Mouse (Mus musculus) neural tube, embryonic 12.5 days (tissue): Measurements from ENCODE around the gene Hnrnpa0. TPM values are rescaled to one million over a fixed set of nuclear protein-coding genes. Genes with fewer than 3 reads are reported as not detected.

Experiments used
- ATAC-seq: fragments of 200-750 bp; cut with Nextera tagmentation; 2 replicates; pipeline ENCODE4 v1.8.0; 2017; ENCODE audit warnings: low read depth, mild to moderate bottlenecking, moderate TSS enrichment, moderate library complexity; ENCODE audit not compliant: low FRiP score
- H3K27ac ChIP-seq: fragments of 300-500 bp; sonication (generic); 2 replicates; pipeline ENCODE4 v1.5.1; 2016
- H3K27me3 ChIP-seq: fragments of 300-500 bp; sonication (generic); replicated peaks from 2 replicates; pipeline ENCODE4 v1.6.1; 2016; ENCODE audit warnings: mild to moderate bottlenecking
- H3K36me3 ChIP-seq: fragments of 300-500 bp; sonication (generic); 2 replicates; pipeline ENCODE4 v1.6.1; 2016; ENCODE audit warnings: mild to moderate bottlenecking
- H3K4me1 ChIP-seq: fragments of 300-500 bp; sonication (generic); 2 replicates; pipeline ENCODE4 v1.6.1; 2016
- H3K4me2 ChIP-seq: fragments of 300-500 bp; sonication (generic); replicated peaks from 2 replicates; pipeline ENCODE4 v1.6.1; 2016; ENCODE audit warnings: mild to moderate bottlenecking
- H3K4me3 ChIP-seq: fragments of 300-500 bp; sonication (generic); 2 replicates; pipeline ENCODE4 v1.5.1; 2016
- H3K9ac ChIP-seq: fragments of 300-500 bp; sonication (generic); 2 replicates; pipeline ENCODE4 v1.6.1; 2016; ENCODE audit warnings: mild to moderate bottlenecking
- H3K9me3 ChIP-seq: fragments of 300-500 bp; sonication (generic); 2 replicates; pipeline ENCODE4 v1.6.1; 2016; ENCODE audit warnings: mild to moderate bottlenecking
- WGBS: fragments of 180-500 bp; shearing (Covaris S2); methylation state at CpG from one replicate; pipeline ENCODE4 v1.1.7; 2016; 5-methylcytosine and 5-hydroxymethylcytosine counted together
- polyA plus RNA-seq: library from polyadenylated mRNA; unstranded; fragments of >200 nt; fragmentation: Nextera tagmentation; extraction: Ambion mirVana; gene quantifications from 2 replicates; pipeline ENCODE4 v1.2.1, GENCODE M21; 2016

Gene Hnrnpa0
- polyA plus RNA-seq, 1 experiment from 2014 or later: 44.4 TPM

GRCm38 (mm10) chr13:58083521-58083920, 44.8 kb downstream of the Hnrnpa0 start:
- H3K4me3 ChIP-seq: no peak overlapping the region
- H3K27ac ChIP-seq: no peak overlapping the region
- H3K9me3 ChIP-seq: no peaks in the 10 kb centered on the region
- H3K9ac ChIP-seq: no peak overlapping the region
- 84% methylated on average over 11 of the region's 11 CpGs for WGBS
- H3K27me3 ChIP-seq: no peaks in the 10 kb centered on the region
- no peaks in the 10 kb centered on the region; the same call in none of the 2 replicates for H3K36me3 ChIP-seq
- no peaks in the 10 kb centered on the region for H3K4me1 ChIP-seq
- H3K4me2 ChIP-seq: no peak overlapping the region
- no peak for ATAC-seq

DNA sequence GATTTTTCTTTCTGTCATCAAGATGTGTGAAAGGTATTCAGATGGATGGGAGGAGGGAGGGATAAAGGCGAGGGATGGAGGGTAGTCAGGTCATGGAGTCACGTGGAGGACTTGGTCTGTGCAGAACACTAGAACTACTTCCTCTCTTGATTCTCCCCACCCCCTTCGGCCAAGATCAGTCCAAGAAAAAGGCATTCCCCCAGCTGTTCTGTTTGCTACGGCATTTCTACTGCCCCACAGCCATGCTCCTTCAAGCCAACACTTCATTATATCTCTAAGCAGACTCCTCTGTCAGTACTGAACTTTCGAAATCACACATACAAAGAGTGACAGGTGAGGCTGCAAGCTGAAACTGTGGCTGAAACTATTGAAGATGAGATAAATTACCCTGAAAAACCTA, 45.3 kb downstream of the Hnrnpa0 start:
- H3K9ac ChIP-seq: no peak overlapping the region
- no peaks in the 10 kb centered on the region for H3K27me3 ChIP-seq
- no peaks in the 10 kb centered on the region for H3K9me3 ChIP-seq
- H3K27ac ChIP-seq: no peak overlapping the region
- WGBS: 81% methylated on average over 5 of the region's 5 CpGs
- no peaks in the 10 kb centered on the region; the same call in none of the 2 replicates for H3K36me3 ChIP-seq
- no peak overlapping the region for H3K4me3 ChIP-seq
- ATAC-seq: no peak
- no peak overlapping the region for H3K4me2 ChIP-seq
- no peaks in the 10 kb centered on the region for H3K4me1 ChIP-seq

GRCm38 (mm10) chr13:58078361-58078760, 50.0 kb downstream of the Hnrnpa0 start:
- Histone ChIP-seq H3K27me3 (no peaks in the 10 kb centered on the region), H3K4me3 (no peak overlapping the region), H3K9me3 (no peaks in the 10 kb centered on the region), H3K9ac (no peak overlapping the region), H3K36me3 (no peaks in the 10 kb centered on the region), H3K4me1 (no peaks in the 10 kb centered on the region), H3K4me2 (no peak overlapping the region), H3K27ac (no peak overlapping the region)
- no peak for ATAC-seq
- WGBS: 86% methylated on average over 5 of the region's 5 CpGs

Other genes starting within 250 kb of the Hnrnpa0 start
- gene Spock1, start 220.2 kb downstream of the Hnrnpa0 start, polyA plus RNA-seq: 38.5 and 42.9 TPM in 2 replicates
- 5.6 and 6.1 TPM in 2 replicates for gene Klhl3, start 15.0 kb downstream of the Hnrnpa0 start, polyA plus RNA-seq
- gene Idnk, start 29.1 kb upstream of the Hnrnpa0 start, polyA plus RNA-seq: 69.1 and 77.5 TPM in 2 replicates
- 172 and 184 TPM in 2 replicates for gene Ubqln1, start 87.1 kb upstream of the Hnrnpa0 start, polyA plus RNA-seq
- 52.4 and 53.5 TPM in 2 replicates for gene Gkap1, start 147.1 kb upstream of the Hnrnpa0 start, polyA plus RNA-seq
- 1.1 and 2.4 TPM in 2 replicates for gene Kif27, start 230.6 kb upstream of the Hnrnpa0 start, polyA plus RNA-seq